Mouse (Mus musculus) macrophage (primary cell): ENCODE data around the gene Gsg1l. TPM values are rescaled to one million over a fixed set of nuclear protein-coding genes. Genes with fewer than 3 reads are reported as not detected.

Experiments
- H3K27ac ChIP-seq: fragments of 350-480 bp; formaldehyde crosslinking; 2 replicates; pipeline ENCODE4 v1.9.0; 2021
- H3K36me3 ChIP-seq: fragments of 350-480 bp; formaldehyde crosslinking; 2 replicates; pipeline ENCODE4 v1.9.0; 2021; ENCODE audit errors: inconsistent target
- H3K4me3 ChIP-seq: fragments of 350-480 bp; formaldehyde crosslinking; 2 replicates; pipeline ENCODE4 v1.9.0; 2021; ENCODE audit errors: inconsistent target
- H3K79me2 ChIP-seq: fragments of 350-480 bp; formaldehyde crosslinking; 2 replicates; pipeline ENCODE4 v1.9.0; 2021; ENCODE audit errors: inconsistent target
- WGBS: methylation state at CpG from one replicate; pipeline ENCODE4 v1.1.7; 2026; ENCODE audit warnings: inconsistent platforms; ENCODE audit not compliant: missing documents; 5-methylcytosine and 5-hydroxymethylcytosine counted together
- polyA plus RNA-seq: library from polyadenylated mRNA; stranded (reverse); fragments of 250-400 nt; gene quantifications from 3 replicates; pipeline ENCODE4 v1.2.4, GENCODE M21; 2018; ENCODE audit warnings: inconsistent platforms

Gsg1l gene
- polyA plus RNA-seq, 1 experiment from 2014 or later: 0.03 TPM

GRCm38 (mm10) chr7:125933356-125934244, 148.6 kb downstream of the Gsg1l start:
- Histone ChIP-seq H3K27ac (no peak overlapping the region), H3K79me2 (no peaks in the 10 kb centered on the region), H3K36me3 (no peaks in the 10 kb centered on the region), H3K4me3 (no peak overlapping the region)
- 26% methylated on average over 16 of the region's 16 CpGs for WGBS

GRCm38 (mm10) chr7:125931602-125932001, 150.6 kb downstream of the Gsg1l start:
- H3K79me2 ChIP-seq: no peaks in the 10 kb centered on the region
- H3K27ac ChIP-seq: no peak overlapping the region
- no peaks in the 10 kb centered on the region for H3K36me3 ChIP-seq
- 73% methylated on average over 4 of the region's 5 CpGs for WGBS
- H3K4me3 ChIP-seq: no peak overlapping the region

GRCm38 (mm10) chr7:125924044-125924443, 158.2 kb downstream of the Gsg1l start:
- H3K4me3 ChIP-seq: no peak overlapping the region
- no peak overlapping the region for H3K27ac ChIP-seq
- no peaks in the 10 kb centered on the region for H3K36me3 ChIP-seq
- WGBS: 89% methylated on average over 5 of the region's 5 CpGs
- H3K79me2 ChIP-seq: no peaks in the 10 kb centered on the region

- H3K36me3 ChIP-seq: no peaks in the 10 kb centered on the region
- H3K27ac ChIP-seq: no peak overlapping the region
- WGBS: 31% methylated on average over 4 of the region's 5 CpGs
- no peak overlapping the region for H3K4me3 ChIP-seq
- no peaks in the 10 kb centered on the region for H3K79me2 ChIP-seq
These were observed 161.4 kb downstream of the Gsg1l start for GRCm38 (mm10) chr7:125920801-125921200.

GRCm38 (mm10) chr7:125900386-125901161, 181.6 kb downstream of the Gsg1l start:
- Histone ChIP-seq H3K36me3 (no peaks in the 10 kb centered on the region), H3K27ac (no peak overlapping the region), H3K79me2 (no peaks in the 10 kb centered on the region), H3K4me3 (no peak overlapping the region)
- WGBS: 73% methylated on average over 13 of the region's 13 CpGs

GRCm38 (mm10) chr7:125899916-125900315, 182.3 kb downstream of the Gsg1l start:
- Histone ChIP-seq H3K36me3 (no peaks in the 10 kb centered on the region), H3K27ac (no peak overlapping the region), H3K4me3 (no peak overlapping the region), H3K79me2 (no peaks in the 10 kb centered on the region)
- WGBS: 67% methylated on average over 2 of the region's 2 CpGs

- H3K79me2 ChIP-seq: no peaks in the 10 kb centered on the region
- 15% methylated on average over 7 of the region's 7 CpGs for WGBS
- no peak overlapping the region for H3K4me3 ChIP-seq
- no peak overlapping the region for H3K27ac ChIP-seq
- H3K36me3 ChIP-seq: no peaks in the 10 kb centered on the region
These were observed 183.2 kb downstream of the Gsg1l start for GRCm38 (mm10) chr7:125899036-125899435.

- WGBS: 87% methylated on average over 4 of the region's 4 CpGs
These were observed 185.2 kb downstream of the Gsg1l start for GRCm38 (mm10) chr7:125897059-125897458.

GRCm38 (mm10) chr7:125893621-125894020, 188.6 kb downstream of the Gsg1l start:
- Histone ChIP-seq H3K36me3 (no peaks in the 10 kb centered on the region), H3K79me2 (no peaks in the 10 kb centered on the region), H3K27ac (no peak overlapping the region), H3K4me3 (no peak overlapping the region)
- WGBS: 89% methylated on average over 5 of the region's 5 CpGs

More at GRCm38 (mm10) chr7:125897059-125897458, 185.2 kb downstream of the Gsg1l start:
- H3K27ac ChIP-seq: no peak overlapping the region
- H3K36me3 ChIP-seq: no peaks in the 10 kb centered on the region
- H3K4me3 ChIP-seq: no peak overlapping the region
- no peaks in the 10 kb centered on the region for H3K79me2 ChIP-seq

GRCm38 (mm10) chr7:125888373-125888772, 193.8 kb downstream of the Gsg1l start:
- Histone ChIP-seq H3K27ac (no peak overlapping the region), H3K36me3 (no peaks in the 10 kb centered on the region), H3K4me3 (no peak overlapping the region), H3K79me2 (no peaks in the 10 kb centered on the region)
- WGBS: 72% methylated on average over 12 of the region's 12 CpGs

- Histone ChIP-seq H3K36me3 (no peaks in the 10 kb centered on the region), H3K79me2 (no peaks in the 10 kb centered on the region), H3K27ac (no peak overlapping the region), H3K4me3 (no peak overlapping the region)
- WGBS: 37% methylated on average over 5 of the region's 5 CpGs
These were observed 194.4 kb downstream of the Gsg1l start for GRCm38 (mm10) chr7:125887761-125888160.

GRCm38 (mm10) chr7:125887124-125887523, 195.1 kb downstream of the Gsg1l start:
- no peaks in the 10 kb centered on the region for H3K79me2 ChIP-seq
- H3K4me3 ChIP-seq: no peak overlapping the region
- H3K36me3 ChIP-seq: no peaks in the 10 kb centered on the region
- H3K27ac ChIP-seq: no peak overlapping the region
- WGBS: 95% methylated on average over 4 of the region's 4 CpGs

GRCm38 (mm10) chr7:125886116-125886680, 196.0 kb downstream of the Gsg1l start:
- Histone ChIP-seq H3K27ac (no peak overlapping the region), H3K79me2 (no peaks in the 10 kb centered on the region), H3K4me3 (no peak overlapping the region), H3K36me3 (no peaks in the 10 kb centered on the region)
- 81% methylated on average over 4 of the region's 4 CpGs for WGBS

- no peak overlapping the region for H3K27ac ChIP-seq
- no peaks in the 10 kb centered on the region for H3K36me3 ChIP-seq
- H3K79me2 ChIP-seq: no peaks in the 10 kb centered on the region
- WGBS: 93% methylated on average over 2 of the region's 2 CpGs
- no peak overlapping the region for H3K4me3 ChIP-seq
These were observed 199.0 kb downstream of the Gsg1l start for GRCm38 (mm10) chr7:125883232-125883631.

- H3K79me2 ChIP-seq: no peaks in the 10 kb centered on the region
- no peak overlapping the region for H3K4me3 ChIP-seq
- 17% methylated on average over 4 of the region's 4 CpGs for WGBS
- no peaks in the 10 kb centered on the region for H3K36me3 ChIP-seq
- no peak overlapping the region for H3K27ac ChIP-seq
These were observed 204.2 kb downstream of the Gsg1l start for GRCm38 (mm10) chr7:125878040-125878439.
